Comparison of ENCODE assay signal across 10 mouse cellular contexts in the genomic region with DNA sequence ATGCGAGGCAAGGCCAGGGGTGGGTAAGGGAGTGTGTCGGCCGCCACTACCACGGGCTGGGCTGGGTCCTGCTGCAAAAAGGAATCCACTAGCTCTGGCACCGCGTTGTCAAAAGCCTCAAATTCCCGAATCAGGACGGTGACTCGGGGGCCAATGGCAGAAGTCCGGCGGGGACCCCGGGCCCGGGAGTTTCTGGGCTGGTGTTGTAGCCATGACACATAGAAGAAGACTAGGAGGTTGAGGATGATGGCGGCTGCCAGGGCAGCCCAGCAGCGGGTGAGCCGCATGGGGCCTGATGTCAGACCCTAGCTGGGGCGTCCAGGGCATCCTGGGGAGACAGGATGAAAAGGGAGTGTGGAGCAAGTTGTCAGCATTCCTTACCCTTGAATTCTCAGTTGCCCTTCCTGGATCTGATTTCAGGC. TPM values are rescaled to one million over a fixed set of nuclear protein-coding genes. Genes with fewer than 3 reads are reported as not detected.
A peak's percentile ranks its signal among the peaks of the same experiment; 100 is the strongest.
DNase-seq lines count a peak whose midpoint lies in the region; ATAC-seq lines count a peak whose summit lies in the region.
"Had no signal": no experiment of that assay in that cellular context is flagged by ENCODE, and none has a peak within 500 bp of the region (broad histone marks: within the 10 kb centered on the region; RNA-seq: fewer than 3 reads in every experiment).

No protein-coding gene starts in this region.

- DNase-seq in liver, embryonic 11.5 days (ENCODE audit: low spot score) = no peak
- DNase-seq in liver = no peak
- DNase-seq in forebrain, embryonic 14.5 days (ENCODE audit: low spot score) = no peak
- no peak for DNase-seq in right cerebral cortex, postnatal 4 days
- DNase-seq in adrenal gland, postnatal 10 days = no peak
- DNase-seq in left cerebral cortex, adult 9 months (ENCODE audit: low spot score in 2 of 2) = no peak
- DNase-seq: lung, postnatal 14 days had no signal

- peaks cover 8% of the 10 kb centered on the region; the same call in 1 of the 2 replicates for H3K4me1 ChIP-seq in liver, embryonic 11.5 days (replicated peaks; ENCODE audit: control insufficient read depth, insufficient read depth, low read length)
- H3K4me1 ChIP-seq in forebrain, embryonic 14.5 days (ENCODE audit: control insufficient read depth, insufficient read depth, low read length) = peaks cover 13% of the 10 kb centered on the region
- H3K4me1 ChIP-seq in limb, embryonic 12.5 days (replicated peaks) = peaks cover 32% of the 10 kb centered on the region
- H3K4me1 ChIP-seq in neural tube, embryonic 15.5 days = peaks cover 66% of the 10 kb centered on the region

- H3K27ac ChIP-seq in liver, embryonic 11.5 days (ENCODE audit: low read depth, low read length) = no peak overlapping the region
- peak overlapping the region; percentile 77 for H3K27ac ChIP-seq in forebrain, embryonic 14.5 days (ENCODE audit: low read depth, low read length)
- no peak overlapping the region for H3K27ac ChIP-seq in limb, embryonic 12.5 days
- peak overlapping the region; percentile 94 for H3K27ac ChIP-seq in neural tube, embryonic 15.5 days (replicated peaks)

- ATAC-seq in liver, embryonic 11.5 days (replicated peaks; ENCODE audit: low FRiP score) = no peak
- ATAC-seq in forebrain, embryonic 14.5 days = no peak
- ATAC-seq in limb, embryonic 12.5 days (ENCODE audit: insufficient number of reproducible peaks, insufficient read depth, low FRiP score, low TSS enrichment, low read depth) = no peak; the same call in 1 of the 2 replicates
- ATAC-seq in neural tube, embryonic 15.5 days (ENCODE audit: low FRiP score) = no peak
- ATAC-seq: Patski had no signal

- H3K9ac ChIP-seq in liver, embryonic 11.5 days (ENCODE audit: low read depth, low read length) = no peak overlapping the region
- peak overlapping the region; percentile 63 for H3K9ac ChIP-seq in forebrain, embryonic 14.5 days (ENCODE audit: low read length)
- peak overlapping the region; percentile 57 for H3K9ac ChIP-seq in limb, embryonic 12.5 days (replicated peaks)
- H3K9ac ChIP-seq in neural tube, embryonic 15.5 days (replicated peaks) = peak overlapping the region; percentile 74

- H3K27me3 ChIP-seq in liver, embryonic 11.5 days (replicated peaks; ENCODE audit: control insufficient read depth, insufficient read depth, low read length) = peaks cover 20% of the 10 kb centered on the region
- H3K27me3 ChIP-seq in forebrain, embryonic 14.5 days (replicated peaks; ENCODE audit: control insufficient read depth, insufficient read depth, low read length) = peaks cover 19% of the 10 kb centered on the region
- peaks cover 31% of the 10 kb centered on the region for H3K27me3 ChIP-seq in limb, embryonic 12.5 days
- no peaks in the 10 kb centered on the region for H3K27me3 ChIP-seq in neural tube, embryonic 15.5 days (replicated peaks)
- H3K27me3 ChIP-seq: Patski had no signal

- H3K4me2 ChIP-seq in liver, embryonic 11.5 days = peak overlapping the region; percentile 69
- peak overlapping the region; percentile 75 for H3K4me2 ChIP-seq in forebrain, embryonic 14.5 days (ENCODE audit: low read length)
- H3K4me2 ChIP-seq in limb, embryonic 12.5 days = peak overlapping the region; percentile 98
- peak overlapping the region; percentile 69 for H3K4me2 ChIP-seq in neural tube, embryonic 15.5 days

- WGBS in liver, embryonic 11.5 days = 36% methylated on average over 17 of the region's 17 CpGs
- WGBS in forebrain, embryonic 14.5 days = 12% methylated on average over 17 of the region's 17 CpGs
- WGBS in limb, embryonic 12.5 days = 11% methylated on average over 17 of the region's 17 CpGs
- 13% methylated on average over 17 of the region's 17 CpGs for WGBS in neural tube, embryonic 15.5 days

- H3K36me3 ChIP-seq in liver, embryonic 11.5 days (ENCODE audit: control insufficient read depth, insufficient read depth, low read length) = peaks cover 5% of the 10 kb centered on the region; the same call in 1 of the 2 replicates
- H3K36me3 ChIP-seq in forebrain, embryonic 14.5 days (ENCODE audit: control insufficient read depth, insufficient read depth, low read length) = peaks cover 25% of the 10 kb centered on the region
- H3K36me3 ChIP-seq in limb, embryonic 12.5 days = peaks cover 44% of the 10 kb centered on the region
- H3K36me3 ChIP-seq in neural tube, embryonic 15.5 days = peaks cover 17% of the 10 kb centered on the region; the same call in 1 of the 2 replicates

- H3K4me3 ChIP-seq in liver, embryonic 11.5 days (ENCODE audit: low read depth, low read length) = peak overlapping the region; percentile 38
- H3K4me3 ChIP-seq in forebrain, embryonic 14.5 days (ENCODE audit: low read depth, low read length) = peak overlapping the region; percentile 43
- H3K4me3 ChIP-seq in limb, embryonic 12.5 days (replicated peaks) = peak overlapping the region; percentile 52
- H3K4me3 ChIP-seq in neural tube, embryonic 15.5 days (replicated peaks) = peak overlapping the region; percentile 56

- no peaks in the 10 kb centered on the region for H3K9me3 ChIP-seq in liver, embryonic 11.5 days (ENCODE audit: control insufficient read depth, low read length)
- H3K9me3 ChIP-seq in forebrain, embryonic 14.5 days (replicated peaks; ENCODE audit: control insufficient read depth, low read length) = no peaks in the 10 kb centered on the region
- H3K9me3 ChIP-seq in limb, embryonic 12.5 days = no peaks in the 10 kb centered on the region
- no peaks in the 10 kb centered on the region for H3K9me3 ChIP-seq in neural tube, embryonic 15.5 days (replicated peaks)

RNA-seq across cellular contexts. Expression of gene Strn4, which starts 4.0 kb away (rescaled TPM):
- 74.8 and 80.9 TPM in 2 replicates for polyA plus RNA-seq in liver, embryonic 11.5 days (2014; fragmentation: Nextera tagmentation; extraction: Ambion mirVana)
- 175 and 186 TPM in 2 replicates for polyA plus RNA-seq in forebrain, embryonic 14.5 days (2014; fragmentation: Nextera tagmentation; extraction: Ambion mirVana)
- polyA plus RNA-seq in limb, embryonic 12.5 days (2016; fragmentation: Nextera tagmentation; extraction: Ambion mirVana) = 148 and 155 TPM in 2 replicates
- 139 and 156 TPM in 2 replicates for polyA plus RNA-seq in neural tube, embryonic 15.5 days (2015; fragmentation: Nextera tagmentation; extraction: Ambion mirVana)
- 10 to 100 TPM; 63.8 to 72.8 TPM for total RNA-seq in adrenal gland, postnatal 10 days (2021)

RNA-seq across cellular contexts. Expression of gene Fkrp, which starts 4.9 kb away (rescaled TPM):
- polyA plus RNA-seq in liver, embryonic 11.5 days (2014; fragmentation: Nextera tagmentation; extraction: Ambion mirVana) = 20.3 and 22.9 TPM in 2 replicates
- 26.4 and 30.3 TPM in 2 replicates for polyA plus RNA-seq in forebrain, embryonic 14.5 days (2014; fragmentation: Nextera tagmentation; extraction: Ambion mirVana)
- 33.1 and 34.8 TPM in 2 replicates for polyA plus RNA-seq in limb, embryonic 12.5 days (2016; fragmentation: Nextera tagmentation; extraction: Ambion mirVana)
- 48.4 and 50.4 TPM in 2 replicates for polyA plus RNA-seq in neural tube, embryonic 15.5 days (2015; fragmentation: Nextera tagmentation; extraction: Ambion mirVana)
- 10 to 100 TPM; 22.4 to 22.6 TPM for total RNA-seq in adrenal gland, postnatal 10 days (2021)

RNA-seq across cellular contexts. Expression of gene Slc1a5, which starts 30.5 kb away (rescaled TPM):
- polyA plus RNA-seq in liver, embryonic 11.5 days (2014; fragmentation: Nextera tagmentation; extraction: Ambion mirVana) = 58.4 and 67.9 TPM in 2 replicates
- 7.0 and 7.4 TPM in 2 replicates for polyA plus RNA-seq in forebrain, embryonic 14.5 days (2014; fragmentation: Nextera tagmentation; extraction: Ambion mirVana)
- polyA plus RNA-seq in limb, embryonic 12.5 days (2016; fragmentation: Nextera tagmentation; extraction: Ambion mirVana) = 43.7 and 48.7 TPM in 2 replicates
- 8.7 and 20.5 TPM in 2 replicates for polyA plus RNA-seq in neural tube, embryonic 15.5 days (2015; fragmentation: Nextera tagmentation; extraction: Ambion mirVana)
- total RNA-seq in adrenal gland, postnatal 10 days (2021) = 100 to 1,000 TPM; 108 to 109 TPM

RNA-seq across cellular contexts. Expression of gene Prkd2, which starts 31.0 kb away (rescaled TPM):
- 7.6 and 8.4 TPM in 2 replicates for polyA plus RNA-seq in liver, embryonic 11.5 days (2014; fragmentation: Nextera tagmentation; extraction: Ambion mirVana)
- 4.5 and 6.7 TPM in 2 replicates for polyA plus RNA-seq in forebrain, embryonic 14.5 days (2014; fragmentation: Nextera tagmentation; extraction: Ambion mirVana)
- polyA plus RNA-seq in limb, embryonic 12.5 days (2016; fragmentation: Nextera tagmentation; extraction: Ambion mirVana) = 16.0 and 16.2 TPM in 2 replicates
- 5.0 and 8.4 TPM in 2 replicates for polyA plus RNA-seq in neural tube, embryonic 15.5 days (2015; fragmentation: Nextera tagmentation; extraction: Ambion mirVana)
- 10 to 100 TPM; 22.2 to 27.2 TPM for total RNA-seq in adrenal gland, postnatal 10 days (2021)

Comparison
In these comparisons a context has a peak if more than half of its experiments do, and no peak if none do; other contexts are left out.
1. H3K27ac ChIP-seq: peak in forebrain, embryonic 14.5 days (single experiment) and neural tube, embryonic 15.5 days (single experiment); none in liver, embryonic 11.5 days (single experiment) and limb, embryonic 12.5 days (single experiment).
2. Peak in every context shown above with its lines, with median percentiles within 50 percentile points of each other: H3K4me2 ChIP-seq and H3K4me3 ChIP-seq.